Mouse (Mus musculus): Measurements from ENCODE around the gene Gapdh.

DNA sequence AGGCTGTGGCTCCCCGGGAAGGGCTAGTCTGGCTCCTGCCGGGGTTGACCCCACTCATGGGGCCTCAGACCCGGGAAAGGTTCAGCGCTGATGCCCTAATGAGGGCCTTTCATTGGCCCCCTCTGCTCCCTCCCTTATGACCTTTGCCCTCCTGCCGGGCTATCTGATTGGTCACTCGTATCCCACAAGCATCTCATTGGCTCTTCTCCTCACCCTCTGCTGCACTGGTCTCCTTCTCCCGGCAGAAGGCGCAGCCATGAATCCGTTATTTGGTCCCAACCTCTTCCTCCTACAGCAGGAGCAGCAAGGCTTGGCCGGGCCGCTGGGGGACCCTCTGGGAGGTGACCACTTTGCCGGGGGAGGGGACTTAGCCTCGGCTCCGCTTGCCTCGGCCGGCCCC lies 21.3 kb downstream of the Gapdh start, which contains the start of gene Iffo1:
- TF ChIP-seq CTCF (IDR thresholded peaks at IDR 0.05; ENCODE audit: low read depth, low read length) (no peak), POLR2A (IDR thresholded peaks at IDR 0.05; ENCODE audit: borderline replicate concordance, low read depth, low read length) (0 out of 2 replicates have a peak, but pooled peaks have one; percentile 10)
